Mouse (Mus musculus) forebrain, embryonic 11.5 days (tissue): Measurements from ENCODE around the gene Dbndd2. TPM values are rescaled to one million over a fixed set of nuclear protein-coding genes. Genes with fewer than 3 reads are reported as not detected.

Source experiments
- ATAC-seq: fragments of 200-750 bp; cut with Nextera tagmentation; replicated peaks from 2 replicates; pipeline ENCODE4 v1.8.0; 2017; ENCODE audit warnings: moderate TSS enrichment; ENCODE audit not compliant: low FRiP score
- DNase-seq: peaks from one replicate; pipeline ENCODE4 v3.0.0-alpha.2; 2017; ENCODE audit warnings: low spot score
- H3K27ac ChIP-seq: fragments of 300-500 bp; sonication (generic); 2 replicates; pipeline ENCODE4 v1.5.1; 2014; ENCODE audit warnings: low read depth, low read length
- H3K27me3 ChIP-seq: fragments of 300-500 bp; sonication (generic); 2 replicates; pipeline ENCODE4 v1.6.1; 2014; ENCODE audit warnings: mild to moderate bottlenecking, low read length, mixed read lengths; ENCODE audit not compliant: control insufficient read depth, insufficient read depth
- H3K36me3 ChIP-seq: fragments of 300-500 bp; sonication (generic); 2 replicates; pipeline ENCODE4 v1.6.1; 2014; ENCODE audit warnings: mild to moderate bottlenecking, low read length, moderate library complexity, mixed read lengths; ENCODE audit not compliant: control insufficient read depth, insufficient read depth
- H3K4me1 ChIP-seq: fragments of 300-500 bp; sonication (generic); replicated peaks from 2 replicates; pipeline ENCODE4 v1.6.1; 2014; ENCODE audit warnings: low read length, mixed read lengths; ENCODE audit not compliant: control insufficient read depth, insufficient read depth
- H3K4me2 ChIP-seq: fragments of 300-500 bp; sonication (generic); 2 replicates; pipeline ENCODE4 v1.6.1; 2014; ENCODE audit warnings: low read depth, mild to moderate bottlenecking, low read length, moderate library complexity, mixed read lengths; ENCODE audit not compliant: severe bottlenecking
- H3K4me3 ChIP-seq: fragments of 300-500 bp; sonication (generic); 2 replicates; pipeline ENCODE4 v1.5.1; 2014; ENCODE audit warnings: low read depth, low read length
- H3K9ac ChIP-seq: fragments of 300-500 bp; sonication (generic); 2 replicates; pipeline ENCODE4 v1.6.1; 2014; ENCODE audit warnings: low read length
- H3K9me3 ChIP-seq: fragments of 300-500 bp; sonication (generic); 2 replicates; pipeline ENCODE4 v1.6.1; 2016; ENCODE audit warnings: low read length, mixed read lengths; ENCODE audit not compliant: control insufficient read depth
- WGBS: fragments of 180-500 bp; shearing (Covaris S2); extraction: QIAGEN DNeasy Blood & Tissue Kit; methylation state at CpG from one replicate; pipeline ENCODE4 v1.1.7; 2014; 5-methylcytosine and 5-hydroxymethylcytosine counted together
- polyA plus RNA-seq: library from polyadenylated mRNA; unstranded; fragments of >200 nt; fragmentation: Nextera tagmentation; extraction: Ambion mirVana; gene quantifications from 2 replicates; pipeline ENCODE4 v1.2.1, GENCODE M21; 2014

Gene Dbndd2
- polyA plus RNA-seq, 1 experiment from 2014 or later, result 3.4 TPM

GRCm38 (mm10) chr2:164515897-164516296 lies 30.0 kb downstream of the Dbndd2 start:
- DNase-seq (no peak), ATAC-seq (no peak)
- no peaks in the 10 kb centered on the region for H3K27me3 ChIP-seq
- no peaks in the 10 kb centered on the region for H3K4me1 ChIP-seq
- no peaks in the 10 kb centered on the region for H3K9me3 ChIP-seq
- H3K4me2 ChIP-seq, result no peak overlapping the region
- H3K36me3 ChIP-seq, result no peaks in the 10 kb centered on the region
- H3K4me3 ChIP-seq, result no peak overlapping the region
- no peak overlapping the region for H3K27ac ChIP-seq
- 82% methylated on average over 9 of the region's 9 CpGs for WGBS
- no peak overlapping the region for H3K9ac ChIP-seq

- no peaks in the 10 kb centered on the region for H3K27me3 ChIP-seq
- no peak overlapping the region for H3K4me2 ChIP-seq
- no peak for DNase-seq
- H3K36me3 ChIP-seq, result no peaks in the 10 kb centered on the region
- no peak overlapping the region for H3K9ac ChIP-seq
- no peaks in the 10 kb centered on the region for H3K9me3 ChIP-seq
- H3K4me3 ChIP-seq, result no peak overlapping the region
- H3K27ac ChIP-seq, result no peak overlapping the region
- H3K4me1 ChIP-seq, result no peaks in the 10 kb centered on the region
- WGBS, result 92% methylated on average over 11 of the region's 11 CpGs
- no peak for ATAC-seq
Observed at GRCm38 (mm10) chr2:164516592-164516991, 30.7 kb downstream of the Dbndd2 start.

- H3K9ac ChIP-seq, result no peak overlapping the region
- DNase-seq (peak; percentile 82), ATAC-seq (no peak)
- H3K27ac ChIP-seq, result no peak overlapping the region
- H3K9me3 ChIP-seq, result no peaks in the 10 kb centered on the region
- no peak overlapping the region for H3K4me2 ChIP-seq
- H3K4me3 ChIP-seq, result no peak overlapping the region
- H3K27me3 ChIP-seq, result no peaks in the 10 kb centered on the region
- no peaks in the 10 kb centered on the region for H3K4me1 ChIP-seq
- H3K36me3 ChIP-seq, result no peaks in the 10 kb centered on the region
- 37% methylated on average over 10 of the region's 10 CpGs for WGBS
Observed at GRCm38 (mm10) chr2:164517485-164518221, 31.7 kb downstream of the Dbndd2 start.

GRCm38 (mm10) chr2:164518266-164519170 lies 32.6 kb downstream of the Dbndd2 start:
- Histone ChIP-seq H3K4me1 (no peaks in the 10 kb centered on the region), H3K36me3 (no peaks in the 10 kb centered on the region), H3K27ac (no peak overlapping the region), H3K9ac (no peak overlapping the region), H3K9me3 (no peaks in the 10 kb centered on the region), H3K27me3 (no peaks in the 10 kb centered on the region), H3K4me2 (no peak overlapping the region), H3K4me3 (no peak overlapping the region)
- DNase-seq, result no peak
- ATAC-seq, result no peak
- 74% methylated on average over 11 of the region's 11 CpGs for WGBS

GRCm38 (mm10) chr2:164519171-164519526 lies 33.2 kb downstream of the Dbndd2 start:
- WGBS, result 76% methylated on average over 6 of the region's 6 CpGs
- DNase-seq (no peak), ATAC-seq (no peak)
- Histone ChIP-seq H3K9ac (no peak overlapping the region), H3K4me2 (no peak overlapping the region), H3K27ac (no peak overlapping the region), H3K36me3 (no peaks in the 10 kb centered on the region), H3K27me3 (no peaks in the 10 kb centered on the region), H3K4me1 (no peaks in the 10 kb centered on the region), H3K4me3 (no peak overlapping the region), H3K9me3 (no peaks in the 10 kb centered on the region)

- WGBS, result 12% methylated on average over 3 of the region's 3 CpGs
- Histone ChIP-seq H3K4me2 (no peak overlapping the region), H3K9ac (no peak overlapping the region; the same call in 1 of the 2 replicates), H3K27me3 (no peaks in the 10 kb centered on the region), H3K36me3 (no peaks in the 10 kb centered on the region), H3K4me3 (no peak overlapping the region), H3K4me1 (no peaks in the 10 kb centered on the region), H3K27ac (no peak overlapping the region), H3K9me3 (no peaks in the 10 kb centered on the region)
- DNase-seq (peak; percentile 59), ATAC-seq (no peak)
Observed at GRCm38 (mm10) chr2:164520782-164521181, 34.9 kb downstream of the Dbndd2 start.

GRCm38 (mm10) chr2:164521841-164522240 lies 35.9 kb downstream of the Dbndd2 start:
- H3K4me2 ChIP-seq, result no peak overlapping the region
- no peaks in the 10 kb centered on the region for H3K4me1 ChIP-seq
- no peak overlapping the region for H3K27ac ChIP-seq
- no peak overlapping the region for H3K9ac ChIP-seq
- H3K4me3 ChIP-seq, result no peak overlapping the region
- no peaks in the 10 kb centered on the region for H3K36me3 ChIP-seq
- no peaks in the 10 kb centered on the region for H3K27me3 ChIP-seq
- ATAC-seq (no peak), DNase-seq (no peak)
- 23% methylated on average over 11 of the region's 11 CpGs for WGBS
- no peaks in the 10 kb centered on the region for H3K9me3 ChIP-seq

- no peak overlapping the region for H3K27ac ChIP-seq
Observed at GRCm38 (mm10) chr2:164522280-164522679, 36.4 kb downstream of the Dbndd2 start.

More at GRCm38 (mm10) chr2:164522280-164522679, 36.4 kb downstream of the Dbndd2 start:
- Histone ChIP-seq H3K27me3 (no peaks in the 10 kb centered on the region), H3K36me3 (no peaks in the 10 kb centered on the region), H3K4me2 (no peak overlapping the region), H3K9ac (no peak overlapping the region), H3K4me1 (no peaks in the 10 kb centered on the region), H3K4me3 (no peak overlapping the region), H3K9me3 (no peaks in the 10 kb centered on the region)
- 28% methylated on average over 8 of the region's 8 CpGs for WGBS
- DNase-seq, result no peak
- ATAC-seq, result no peak
